In the genomic region with DNA sequence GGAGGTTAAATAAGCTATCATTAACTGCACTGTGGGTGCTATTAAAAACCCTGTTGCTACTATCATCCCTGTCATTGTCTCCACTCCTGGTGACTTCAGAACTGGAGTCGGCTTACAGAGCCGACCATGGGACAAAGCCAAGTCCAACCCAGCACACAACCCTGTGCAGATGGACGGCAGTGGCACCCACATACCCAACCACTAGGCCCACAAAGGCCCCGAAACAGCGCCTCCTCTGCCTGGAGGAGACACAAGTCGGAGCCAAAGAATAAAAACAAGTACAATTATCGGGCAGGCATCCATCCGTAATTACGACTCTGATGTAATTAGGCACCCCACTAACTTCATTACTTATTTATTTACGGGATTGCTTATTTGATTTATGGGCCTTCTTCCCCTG, we compare ENCODE assay signal across 8 mouse cellular contexts. TPM values are rescaled to one million over a fixed set of nuclear protein-coding genes. Genes with fewer than 3 reads are reported as not detected.
DNase-seq lines count a peak whose midpoint lies in the region; ATAC-seq and TF ChIP-seq lines count a peak whose summit lies in the region.

No protein-coding gene starts in this region.

- no peaks in the 10 kb centered on the region for H3K9me3 ChIP-seq in lung, postnatal 0 days (ENCODE audit: low read length)
- no peaks in the 10 kb centered on the region for H3K9me3 ChIP-seq in hindbrain, embryonic 14.5 days (ENCODE audit: control insufficient read depth, low read length)

- H3K9ac ChIP-seq in lung, postnatal 0 days (replicated peaks; ENCODE audit: low read depth): no peak overlapping the region
- no peak overlapping the region for H3K9ac ChIP-seq in hindbrain, embryonic 14.5 days

- peaks cover 35% of the 10 kb centered on the region for H3K4me1 ChIP-seq in lung, postnatal 0 days (ENCODE audit: insufficient read depth, low read depth, low read length)
- peaks cover 66% of the 10 kb centered on the region for H3K4me1 ChIP-seq in hindbrain, embryonic 14.5 days (replicated peaks; ENCODE audit: control insufficient read depth, insufficient read depth, low read length)
- peaks cover 80% of the 10 kb centered on the region for H3K4me1 ChIP-seq in olfactory bulb, adult 2 months (ENCODE audit: control insufficient read depth, insufficient read depth, low read length)

- no peaks in the 10 kb centered on the region for H3K27me3 ChIP-seq in lung, postnatal 0 days (replicated peaks; ENCODE audit: insufficient read depth, low read length)
- H3K27me3 ChIP-seq in hindbrain, embryonic 14.5 days (ENCODE audit: control insufficient read depth, insufficient read depth, low read length): no peaks in the 10 kb centered on the region

- TF ChIP-seq CTCF in gastrocnemius, adult 2 months (IDR thresholded peaks at IDR 0.05): peak; percentile 18; the same call in 1 of the 2 replicates
- peak; percentile 42; the same call in 1 of the 2 replicates for TF ChIP-seq CTCF in lung, postnatal 0 days (IDR thresholded peaks at IDR 0.05)
- TF ChIP-seq CTCF in olfactory bulb, adult 2 months (IDR thresholded peaks at IDR 0.05; ENCODE audit: insufficient read depth, low read depth, low read length): no peak

- DNase-seq in gastrocnemius, adult 2 months: no peak
- no peak for DNase-seq in gastrocnemius, postnatal 36 days
- peak; percentile 33 for DNase-seq in lung, postnatal 0 days (ENCODE audit: low spot score)
- DNase-seq in lung, postnatal 25 days (ENCODE audit: low spot score): no peak
- no peak for DNase-seq in hindbrain, embryonic 14.5 days (ENCODE audit: low spot score)
- no peak for DNase-seq in thymus, adult 18-20 months
- no peak for DNase-seq in thymus, postnatal 25 days

- peak overlapping the region; percentile 46 for H3K4me3 ChIP-seq in gastrocnemius, adult 2 months
- no peak overlapping the region for H3K4me3 ChIP-seq in lung, postnatal 0 days (ENCODE audit: low read depth, low read length)
- no peak overlapping the region for H3K4me3 ChIP-seq in hindbrain, embryonic 14.5 days (replicated peaks; ENCODE audit: low read length)
- no peak overlapping the region for H3K4me3 ChIP-seq in olfactory bulb, adult 2 months (ENCODE audit: insufficient read depth, low read depth, low read length)

- intact Hi-C loops in gastrocnemius, adult 2 months (cut with DNase I): no loop called here
- intact Hi-C loops in gastrocnemius, postnatal 36 days (cut with DNase I): no loop called here

- no peak for TF ChIP-seq EP300 in lung, postnatal 0 days (IDR thresholded peaks at IDR 0.05)

- TF ChIP-seq POLR2A in olfactory bulb, adult 2 months (IDR thresholded peaks at IDR 0.05; ENCODE audit: insufficient read depth, low read depth, low read length): no peak

- no peak overlapping the region for H3K4me2 ChIP-seq in lung, postnatal 0 days (replicated peaks; ENCODE audit: low read depth, low read length)
- H3K4me2 ChIP-seq in hindbrain, embryonic 14.5 days (replicated peaks): no peak overlapping the region

- H3K36me3 ChIP-seq in lung, postnatal 0 days (ENCODE audit: insufficient read depth, low read length): no peaks in the 10 kb centered on the region
- no peaks in the 10 kb centered on the region for H3K36me3 ChIP-seq in hindbrain, embryonic 14.5 days (replicated peaks; ENCODE audit: control insufficient read depth, insufficient read depth)

- peak overlapping the region; percentile 77 for H3K27ac ChIP-seq in gastrocnemius, adult 2 months
- H3K27ac ChIP-seq in lung, postnatal 0 days (ENCODE audit: low read length): peak overlapping the region; percentile 47; the same call in 1 of the 2 replicates
- peak overlapping the region; percentile 82 for H3K27ac ChIP-seq in hindbrain, embryonic 14.5 days
- peak overlapping the region; percentile 68 for H3K27ac ChIP-seq in olfactory bulb, adult 2 months (ENCODE audit: insufficient read depth, low read depth, low read length)

- 59% methylated on average over 10 of the region's 10 CpGs for WGBS in lung, postnatal 0 days
- 34% methylated on average over 10 of the region's 10 CpGs for WGBS in hindbrain, embryonic 14.5 days
- 7% methylated on average over 10 of the region's 10 CpGs for WGBS in olfactory bulb, adult 2 months

- ATAC-seq in lung, postnatal 0 days: no peak
- ATAC-seq in hindbrain, embryonic 14.5 days (ENCODE audit: low FRiP score): no peak

RNA-seq across cellular contexts. Expression of gene Ncor2, which starts 30.8 kb away (rescaled TPM):
- total RNA-seq in gastrocnemius, adult 2 months (2021): 100 to 1,000 TPM; 123 to 153 TPM
- total RNA-seq in gastrocnemius, postnatal 36 days (2021): 100 to 1,000 TPM; 102 to 112 TPM
- 20.2 and 23.9 TPM in 2 replicates for polyA plus RNA-seq in lung, postnatal 0 days (2015; fragmentation: Nextera tagmentation; extraction: Ambion mirVana)
- 26.0 and 27.4 TPM in 2 replicates for polyA plus RNA-seq in hindbrain, embryonic 14.5 days (2014; fragmentation: Nextera tagmentation; extraction: Ambion mirVana)
- polyA plus RNA-seq in olfactory bulb, adult 2 months (2012; ENCODE audit: insufficient read depth, insufficient read length, low replicate concordance, missing spikeins): not detected in 2 replicates
